Mouse (Mus musculus): Measurements from ENCODE around the gene Ctsw. TPM values are rescaled to one million over a fixed set of nuclear protein-coding genes. Genes with fewer than 3 reads are reported as not detected.
"Not testable (repeated sequence)": the region's sequence is repeated elsewhere in the genome, so short reads cannot be mapped to it uniquely, and the experiment has no call there.

Gene Ctsw
- total RNA-seq (2017), result 8.1 and 20.7 TPM in 2 replicates

- peak; percentile 68 to 72 for ATAC-seq (replicated peaks in 1 of 2; ENCODE audit: insufficient read depth in 1 of 2, low FRiP score in 2 of 2, low TSS enrichment in 1 of 2, low read depth in 1 of 2, poor library complexity in 2 of 2, severe bottlenecking in 2 of 2)
These were observed at the start of gene Ctsw for GRCm38 (mm10) chr19:5468374-5468773. TSS of gene Ctsw (minus strand) at chr19:5468507.

- no peak for ATAC-seq (replicated peaks in 1 of 2; ENCODE audit: insufficient read depth in 1 of 2, low FRiP score in 2 of 2, low TSS enrichment in 1 of 2, low read depth in 1 of 2, poor library complexity in 2 of 2, severe bottlenecking in 2 of 2)
These were observed 48.7 kb upstream of the Ctsw start for GRCm38 (mm10) chr19:5516906-5517505.

GRCm38 (mm10) chr19:5515840-5516777 is 47.8 kb upstream of the Ctsw start:
- ATAC-seq (replicated peaks in 1 of 2; ENCODE audit: insufficient read depth in 1 of 2, low FRiP score in 2 of 2, low TSS enrichment in 1 of 2, low read depth in 1 of 2, poor library complexity in 2 of 2, severe bottlenecking in 2 of 2), result no peak

- no peak for ATAC-seq (replicated peaks in 1 of 2; ENCODE audit: insufficient read depth in 1 of 2, low FRiP score in 2 of 2, low TSS enrichment in 1 of 2, low read depth in 1 of 2, poor library complexity in 2 of 2, severe bottlenecking in 2 of 2)
These were observed 44.7 kb upstream of the Ctsw start for GRCm38 (mm10) chr19:5513005-5513349.

GRCm38 (mm10) chr19:5512091-5513004 is 44.0 kb upstream of the Ctsw start:
- peak; percentile 60 to 70 for ATAC-seq (replicated peaks in 1 of 2; ENCODE audit: insufficient read depth in 1 of 2, low FRiP score in 2 of 2, low TSS enrichment in 1 of 2, low read depth in 1 of 2, poor library complexity in 2 of 2, severe bottlenecking in 2 of 2)

GRCm38 (mm10) chr19:5511074-5511632 is 42.8 kb upstream of the Ctsw start:
- ATAC-seq (replicated peaks in 1 of 2; ENCODE audit: insufficient read depth in 1 of 2, low FRiP score in 2 of 2, low TSS enrichment in 1 of 2, low read depth in 1 of 2, poor library complexity in 2 of 2, severe bottlenecking in 2 of 2), result no peak

- ATAC-seq (replicated peaks in 1 of 2; ENCODE audit: insufficient read depth in 1 of 2, low FRiP score in 2 of 2, low TSS enrichment in 1 of 2, low read depth in 1 of 2, poor library complexity in 2 of 2, severe bottlenecking in 2 of 2), result peak; percentile 95
These were observed 42.0 kb upstream of the Ctsw start, which contains the start of gene Snx32 for GRCm38 (mm10) chr19:5510031-5511026. TSS of gene Snx32 (minus strand) at chr19:5510538.

- ATAC-seq (replicated peaks in 1 of 2; ENCODE audit: insufficient read depth in 1 of 2, low FRiP score in 2 of 2, low TSS enrichment in 1 of 2, low read depth in 1 of 2, poor library complexity in 2 of 2, severe bottlenecking in 2 of 2), result no peak
These were observed 35.4 kb upstream of the Ctsw start, which contains the start of gene 1700020D05Rik for GRCm38 (mm10) chr19:5503687-5504086. TSS of gene 1700020D05Rik (minus strand) at chr19:5503787.

- ATAC-seq (replicated peaks in 1 of 2; ENCODE audit: insufficient read depth in 1 of 2, low FRiP score in 2 of 2, low TSS enrichment in 1 of 2, low read depth in 1 of 2, poor library complexity in 2 of 2, severe bottlenecking in 2 of 2), result no peak
These were observed 32.1 kb upstream of the Ctsw start for GRCm38 (mm10) chr19:5500330-5500875.

- no peak for ATAC-seq (replicated peaks in 1 of 2; ENCODE audit: insufficient read depth in 1 of 2, low FRiP score in 2 of 2, low TSS enrichment in 1 of 2, low read depth in 1 of 2, poor library complexity in 2 of 2, severe bottlenecking in 2 of 2)
These were observed 27.7 kb upstream of the Ctsw start for GRCm38 (mm10) chr19:5496052-5496370.

GRCm38 (mm10) chr19:5495353-5496051 is 27.2 kb upstream of the Ctsw start:
- ATAC-seq (replicated peaks in 1 of 2; ENCODE audit: insufficient read depth in 1 of 2, low FRiP score in 2 of 2, low TSS enrichment in 1 of 2, low read depth in 1 of 2, poor library complexity in 2 of 2, severe bottlenecking in 2 of 2), result no peak

- ATAC-seq (replicated peaks in 1 of 2; ENCODE audit: insufficient read depth in 1 of 2, low FRiP score in 2 of 2, low TSS enrichment in 1 of 2, low read depth in 1 of 2, poor library complexity in 2 of 2, severe bottlenecking in 2 of 2), result no peak
These were observed 26.0 kb upstream of the Ctsw start for GRCm38 (mm10) chr19:5494314-5494713.

GRCm38 (mm10) chr19:5493301-5493721 is 25.0 kb upstream of the Ctsw start:
- ATAC-seq (replicated peaks in 1 of 2; ENCODE audit: insufficient read depth in 1 of 2, low FRiP score in 2 of 2, low TSS enrichment in 1 of 2, low read depth in 1 of 2, poor library complexity in 2 of 2, severe bottlenecking in 2 of 2), result not testable (repeated sequence)

- ATAC-seq (replicated peaks in 1 of 2; ENCODE audit: insufficient read depth in 1 of 2, low FRiP score in 2 of 2, low TSS enrichment in 1 of 2, low read depth in 1 of 2, poor library complexity in 2 of 2, severe bottlenecking in 2 of 2), result no peak
These were observed 24.3 kb upstream of the Ctsw start for GRCm38 (mm10) chr19:5492641-5493040.

GRCm38 (mm10) chr19:5490898-5491708 is 22.8 kb upstream of the Ctsw start:
- peak; percentile 35 to 43 for ATAC-seq (replicated peaks in 1 of 2; ENCODE audit: insufficient read depth in 1 of 2, low FRiP score in 2 of 2, low TSS enrichment in 1 of 2, low read depth in 1 of 2, poor library complexity in 2 of 2, severe bottlenecking in 2 of 2)

Data from hematopoietic stem cell, adult 5-6 weeks (primary cell).